Mouse (Mus musculus) ES-E14 (cell line): Measurements from ENCODE around the gene Cyth1.

Experiments
- CHD2 ChIP-seq: IDR thresholded peaks from 2 replicates; pipeline ENCODE4 v1.6.1; 2014; ENCODE audit warnings: mild to moderate bottlenecking, low read depth, low read length, inconsistent platforms
- HCFC1 ChIP-seq: IDR thresholded peaks from 2 replicates; pipeline ENCODE4 v1.6.1; 2012; ENCODE audit warnings: low read length, inconsistent platforms, borderline replicate concordance; ENCODE audit not compliant: insufficient read depth
- MAFK ChIP-seq: IDR thresholded peaks from 2 replicates; pipeline ENCODE4 v1.6.1; 2014; ENCODE audit warnings: mild to moderate bottlenecking, low read depth, low read length, inconsistent platforms; ENCODE audit not compliant: insufficient read depth
- ZC3H11A ChIP-seq: IDR thresholded peaks from 2 replicates; pipeline ENCODE4 v1.6.1; 2012; ENCODE audit warnings: low read depth, mild to moderate bottlenecking, inconsistent platforms, low read length, borderline replicate concordance
- ZNF384 ChIP-seq: IDR thresholded peaks from 2 replicates; pipeline ENCODE4 v1.6.1; 2012; ENCODE audit warnings: low read depth, low read length, inconsistent platforms

DNA sequence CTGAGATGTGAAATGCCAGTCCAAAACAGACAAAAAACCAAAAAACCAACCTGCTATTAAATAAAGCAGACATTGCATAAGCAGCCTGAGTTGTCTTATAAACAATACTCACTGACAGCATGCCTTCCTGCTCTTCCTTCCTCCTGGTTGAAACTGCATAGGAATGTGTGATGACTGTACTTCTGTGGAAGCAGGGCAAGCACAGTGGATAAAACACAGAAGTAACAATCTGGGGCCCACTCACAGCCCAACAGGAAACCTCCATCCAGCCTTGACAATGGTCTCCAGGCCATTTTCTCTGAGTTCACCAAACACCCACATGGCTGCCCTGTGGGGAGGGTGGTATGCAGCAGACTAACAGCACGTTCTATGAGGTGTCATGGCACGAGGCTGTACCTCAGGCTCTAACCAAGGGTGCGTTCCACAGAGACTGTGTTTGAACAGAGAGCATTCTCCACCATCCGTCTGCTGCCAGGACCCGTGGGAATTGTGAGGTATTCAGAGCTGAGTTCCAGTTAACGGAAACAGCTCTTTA is 26.0 kb downstream of the Cyth1 start:
- no peak for TF ChIP-seq CHD2
- TF ChIP-seq ZNF384 = no peak
- TF ChIP-seq ZC3H11A = no peak
- no peak for TF ChIP-seq HCFC1
- no peak for TF ChIP-seq MAFK
